Mouse (Mus musculus) megakaryocyte, adult 5-6 weeks (primary cell): ENCODE measurements around the gene Smarcc2. TPM values are rescaled to one million over a fixed set of nuclear protein-coding genes. Genes with fewer than 3 reads are reported as not detected.

Experiments used
- total RNA-seq, 2 experiments: library from RNA; stranded (forward) in 1 of 2; stranded (reverse) in 1 of 2; fragments of 153-499, 151-499 nt in 1 of 2; fragments of 221-1000, 200-1000 nt in 1 of 2; gene quantifications; 2 replicates each; pipeline versions ENCODE4 v1.2.3 to v1.2.4; 2015 to 2017

Gene Smarcc2
- total RNA-seq, 2 experiments from 2014 or later: 63.1 to 73.1 TPM

Other genes with a start within 250 kb of the Smarcc2 start
- gene Spryd4, start 247.4 kb upstream of the Smarcc2 start, total RNA-seq (2015): 6.5 and 6.9 TPM in 2 replicates
- 9.0 and 10.6 TPM in 2 replicates for gene Spryd4, start 247.4 kb upstream of the Smarcc2 start, total RNA-seq (2017)
- not detected in 2 replicates for gene Mip, start 233.4 kb upstream of the Smarcc2 start, total RNA-seq (2015)
- 0.33 TPM in 1 of 2 replicates, not detected in the other for gene Mip, start 233.4 kb upstream of the Smarcc2 start, total RNA-seq (2017)
- 14.1 and 16.1 TPM in 2 replicates for gene Timeless, start 227.2 kb upstream of the Smarcc2 start, total RNA-seq (2015)
- 33.2 and 34.2 TPM in 2 replicates for gene Timeless, start 227.2 kb upstream of the Smarcc2 start, total RNA-seq (2017)
- 0.36 TPM in 1 of 2 replicates, not detected in the other for gene Apon, start 205.2 kb upstream of the Smarcc2 start, total RNA-seq (2015)
- 1.2 TPM in 1 of 2 replicates, not detected in the other for gene Apon, start 205.2 kb upstream of the Smarcc2 start, total RNA-seq (2017)
- gene Apof, start 190.6 kb upstream of the Smarcc2 start, total RNA-seq (2015): 0.21 TPM in 1 of 2 replicates, not detected in the other
- not detected in 2 replicates for gene Apof, start 190.6 kb upstream of the Smarcc2 start, total RNA-seq (2017)
- 25.5 and 28.5 TPM in 2 replicates for gene Stat2, start 188.7 kb upstream of the Smarcc2 start, total RNA-seq (2015)
- gene Stat2, start 188.7 kb upstream of the Smarcc2 start, total RNA-seq (2017): 20.2 and 33.6 TPM in 2 replicates
- not detected in 2 replicates for gene Il23a, start 160.5 kb upstream of the Smarcc2 start, total RNA-seq (2015)
- gene Il23a, start 160.5 kb upstream of the Smarcc2 start, total RNA-seq (2017): 0.12 TPM in 1 of 2 replicates, not detected in the other
- 17.3 and 17.7 TPM in 2 replicates for gene Pan2, start 155.9 kb upstream of the Smarcc2 start, total RNA-seq (2015)
- 14.0 and 14.9 TPM in 2 replicates for gene Pan2, start 155.9 kb upstream of the Smarcc2 start, total RNA-seq (2017)
- 73.3 and 78.6 TPM in 2 replicates for gene Cnpy2, start 136.8 kb upstream of the Smarcc2 start, total RNA-seq (2015)
- gene Cnpy2, start 136.8 kb upstream of the Smarcc2 start, total RNA-seq (2017): 81.0 and 84.5 TPM in 2 replicates
- gene Cs, start 121.5 kb upstream of the Smarcc2 start, total RNA-seq (2015): 158 and 160 TPM in 2 replicates
- gene Cs, start 121.5 kb upstream of the Smarcc2 start, total RNA-seq (2017): 95.0 and 116 TPM in 2 replicates
- gene Coq10a, start 90.3 kb upstream of the Smarcc2 start, total RNA-seq (2015): 22.6 and 24.4 TPM in 2 replicates
- gene Coq10a, start 90.3 kb upstream of the Smarcc2 start, total RNA-seq (2017): 14.1 and 19.2 TPM in 2 replicates
- gene Ankrd52, start 82.1 kb upstream of the Smarcc2 start, total RNA-seq (2015): 35.2 and 37.0 TPM in 2 replicates
- 9.3 and 13.7 TPM in 2 replicates for gene Ankrd52, start 82.1 kb upstream of the Smarcc2 start, total RNA-seq (2017)
- gene Slc39a5, start 58.0 kb upstream of the Smarcc2 start, total RNA-seq (2015): not detected in 2 replicates
- not detected in 2 replicates for gene Slc39a5, start 58.0 kb upstream of the Smarcc2 start, total RNA-seq (2017)
- gene Nabp2, start 47.8 kb upstream of the Smarcc2 start, total RNA-seq (2015): 76.8 and 79.3 TPM in 2 replicates
- gene Nabp2, start 47.8 kb upstream of the Smarcc2 start, total RNA-seq (2017): 54.3 and 59.1 TPM in 2 replicates
- 16.4 and 17.6 TPM in 2 replicates for gene Rnf41, start 47.6 kb upstream of the Smarcc2 start, total RNA-seq (2015)
- gene Rnf41, start 47.6 kb upstream of the Smarcc2 start, total RNA-seq (2017): 24.6 and 26.1 TPM in 2 replicates
- gene Myl6, start 34.9 kb downstream of the Smarcc2 start, total RNA-seq (2015): 1,624 and 1,690 TPM in 2 replicates
- gene Myl6, start 34.9 kb downstream of the Smarcc2 start, total RNA-seq (2017): 1,921 and 2,467 TPM in 2 replicates
- 3.4 and 5.8 TPM in 2 replicates for gene Myl6b, start 39.4 kb downstream of the Smarcc2 start, total RNA-seq (2015)
- gene Myl6b, start 39.4 kb downstream of the Smarcc2 start, total RNA-seq (2017): 0.99 and 2.0 TPM in 2 replicates
- 125 and 127 TPM in 2 replicates for gene Esyt1, start 66.6 kb downstream of the Smarcc2 start, total RNA-seq (2015)
- 266 and 267 TPM in 2 replicates for gene Esyt1, start 66.6 kb downstream of the Smarcc2 start, total RNA-seq (2017)
- 6.0 and 8.1 TPM in 2 replicates for gene Zc3h10, start 88.5 kb downstream of the Smarcc2 start, total RNA-seq (2015)
- gene Zc3h10, start 88.5 kb downstream of the Smarcc2 start, total RNA-seq (2017): 12.9 and 14.5 TPM in 2 replicates
- 2,152 and 2,213 TPM in 2 replicates for gene Rpl41, start 90.1 kb downstream of the Smarcc2 start, total RNA-seq (2015)
- 1,919 and 2,042 TPM in 2 replicates for gene Rpl41, start 90.1 kb downstream of the Smarcc2 start, total RNA-seq (2017)
- gene Pa2g4, start 106.7 kb downstream of the Smarcc2 start, total RNA-seq (2015): 116 TPM in 2 replicates
- gene Pa2g4, start 106.7 kb downstream of the Smarcc2 start, total RNA-seq (2017): 90.4 and 95.0 TPM in 2 replicates
- 2.5 and 2.8 TPM in 2 replicates for gene Erbb3, start 130.4 kb downstream of the Smarcc2 start, total RNA-seq (2015)
- 1.5 and 2.1 TPM in 2 replicates for gene Erbb3, start 130.4 kb downstream of the Smarcc2 start, total RNA-seq (2017)
- 1,237 and 1,288 TPM in 2 replicates for gene Rps26, start 167.5 kb downstream of the Smarcc2 start, total RNA-seq (2015)
- 518 and 577 TPM in 2 replicates for gene Rps26, start 167.5 kb downstream of the Smarcc2 start, total RNA-seq (2017)
- gene Ikzf4, start 186.7 kb downstream of the Smarcc2 start, total RNA-seq (2015): 0.14 TPM in 1 of 2 replicates, not detected in the other
- gene Ikzf4, start 186.7 kb downstream of the Smarcc2 start, total RNA-seq (2017): not detected in 2 replicates
- 1.4 and 1.5 TPM in 2 replicates for gene Suox, start 214.8 kb downstream of the Smarcc2 start, total RNA-seq (2015)
- gene Suox, start 214.8 kb downstream of the Smarcc2 start, total RNA-seq (2017): 3.9 and 4.7 TPM in 2 replicates
- gene Rab5b, start 237.0 kb downstream of the Smarcc2 start, total RNA-seq (2015): 62.8 and 64.7 TPM in 2 replicates
- gene Rab5b, start 237.0 kb downstream of the Smarcc2 start, total RNA-seq (2017): 77.1 and 84.0 TPM in 2 replicates
- 0.16 and 0.57 TPM in 2 replicates for gene Pmel, start 244.9 kb downstream of the Smarcc2 start, total RNA-seq (2015)
- gene Pmel, start 244.9 kb downstream of the Smarcc2 start, total RNA-seq (2017): 0.07 and 0.73 TPM in 2 replicates
- 85.3 and 89.5 TPM in 2 replicates for gene Cdk2, start 245.8 kb downstream of the Smarcc2 start, total RNA-seq (2015)
- 63.4 and 70.7 TPM in 2 replicates for gene Cdk2, start 245.8 kb downstream of the Smarcc2 start, total RNA-seq (2017)